Mouse (Mus musculus) duodenum, adult 2 months (tissue): ENCODE results near the gene Olfr1200. TPM values are rescaled to one million over a fixed set of nuclear protein-coding genes. Genes with fewer than 3 reads are reported as not detected.

Experiments
- polyA plus RNA-seq: library from polyadenylated mRNA; depleted of rRNA; stranded (reverse); fragments of >200 nt; gene quantifications from 2 replicates; pipeline ENCODE4 v1.2.3, GENCODE M21; 2012; ENCODE audit warnings: low replicate concordance; rRNA removed

Olfr1200 gene
- not detected in 2 replicates for polyA plus RNA-seq

DNA sequence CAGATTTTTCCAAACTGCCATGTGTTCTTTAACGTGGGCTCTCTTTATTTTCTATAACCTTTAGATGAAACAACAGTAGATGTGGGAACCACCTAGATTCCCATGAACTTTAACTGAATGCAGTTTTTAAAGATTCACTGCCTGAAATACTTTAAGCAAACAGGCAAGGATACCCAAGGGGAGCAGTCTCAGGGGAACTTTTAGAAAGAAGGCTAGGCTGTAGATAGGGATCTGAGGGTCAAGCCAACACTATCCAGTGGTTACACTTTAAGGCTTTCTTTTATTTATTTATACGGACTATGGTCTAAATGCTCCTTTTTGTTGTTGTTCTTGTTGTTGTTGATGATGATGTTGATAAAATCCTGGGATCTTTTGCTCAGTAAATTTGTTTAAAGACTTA is at the start of gene Olfr1200:
Gene Olfr1200 (minus strand): TSS at position 101 of the 400 bp plus-strand sequence.

DNA sequence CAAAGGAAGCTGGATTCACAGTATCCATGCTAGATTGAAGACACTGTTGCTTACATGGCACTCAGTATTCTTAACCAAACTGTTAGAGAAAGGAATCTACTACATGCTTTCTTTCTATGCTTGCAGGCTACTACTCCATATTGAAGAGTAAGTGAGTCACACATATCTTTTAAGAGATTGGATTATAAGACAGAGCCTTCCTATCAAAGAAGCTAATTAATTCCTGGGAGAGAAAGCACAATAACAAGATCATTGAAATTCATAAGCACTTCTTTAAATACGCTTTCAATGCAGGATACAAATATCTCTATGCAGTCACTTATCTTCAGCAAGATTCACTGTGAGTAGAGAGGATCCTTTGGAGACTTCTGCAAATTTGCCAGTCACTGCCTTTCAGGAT is 43.9 kb upstream of the Olfr1200 start, which contains the start of gene Olfr1202:
Gene Olfr1202 (plus strand): TSS at position 301 of the 400 bp plus-strand sequence.

DNA sequence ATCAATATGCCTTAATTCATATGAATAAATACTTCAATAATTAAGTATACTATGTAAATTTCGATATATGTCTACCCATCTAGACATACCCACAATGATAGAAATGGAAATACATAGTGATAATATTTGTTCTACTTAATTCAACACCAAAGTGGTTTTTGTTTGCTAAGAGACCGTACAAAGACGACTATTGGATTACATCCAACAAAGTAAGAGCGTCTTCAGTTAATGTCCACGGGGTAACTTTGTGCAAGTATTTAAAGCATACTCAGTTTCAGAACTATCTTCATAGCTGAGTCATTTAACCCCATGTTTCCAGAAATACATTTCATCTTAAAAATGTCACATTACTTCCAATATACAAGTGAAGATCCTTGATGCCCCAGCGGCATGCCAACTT is 22.4 kb upstream of the Olfr1200 start, which contains the start of gene Olfr1201:
Gene Olfr1201 (plus strand): TSS at position 301 of the 400 bp plus-strand sequence.

DNA sequence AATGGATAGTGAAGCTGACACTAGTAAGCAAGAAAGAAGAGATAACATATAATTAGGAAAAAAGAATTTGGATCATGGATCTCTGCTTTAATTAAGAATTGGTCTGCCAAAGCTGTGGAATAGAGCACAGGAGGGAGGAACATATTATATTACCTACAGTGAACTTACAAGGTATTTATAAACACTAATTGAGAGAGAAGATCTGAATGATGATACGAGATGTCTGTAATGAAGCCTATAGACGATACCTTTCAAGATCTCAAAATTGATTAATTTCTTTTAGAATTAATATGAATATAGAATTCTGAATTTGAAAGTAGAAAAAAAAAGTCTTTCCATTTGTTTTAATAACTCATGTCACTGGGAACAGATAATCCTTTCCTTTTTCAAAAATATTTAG is 9.9 kb downstream of the Olfr1200 start, which contains the start of gene Olfr1199:
Gene Olfr1199 (minus strand): TSS at position 101 of the 400 bp plus-strand sequence.

DNA sequence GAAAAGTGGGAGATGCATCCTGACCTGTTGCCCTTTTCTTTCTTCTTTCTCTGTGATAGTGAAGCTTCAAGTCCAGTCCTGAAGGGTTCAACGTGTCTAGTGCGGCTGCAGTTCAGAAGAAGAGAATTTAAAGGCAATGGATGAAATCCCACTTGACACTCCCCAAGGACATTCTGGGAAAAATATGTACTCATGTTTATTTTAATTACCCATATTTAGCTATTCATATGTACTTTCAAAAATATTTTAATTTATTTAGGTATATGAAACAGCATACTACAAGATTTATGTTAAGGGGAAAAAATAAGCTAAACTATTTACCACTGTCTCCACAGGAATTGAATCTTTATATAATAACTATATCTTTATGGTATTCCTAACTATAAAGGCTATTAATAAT is 19.0 kb downstream of the Olfr1200 start, which contains the start of gene Olfr1198:
Gene Olfr1198 (minus strand): TSS at position 101 of the 400 bp plus-strand sequence.

DNA sequence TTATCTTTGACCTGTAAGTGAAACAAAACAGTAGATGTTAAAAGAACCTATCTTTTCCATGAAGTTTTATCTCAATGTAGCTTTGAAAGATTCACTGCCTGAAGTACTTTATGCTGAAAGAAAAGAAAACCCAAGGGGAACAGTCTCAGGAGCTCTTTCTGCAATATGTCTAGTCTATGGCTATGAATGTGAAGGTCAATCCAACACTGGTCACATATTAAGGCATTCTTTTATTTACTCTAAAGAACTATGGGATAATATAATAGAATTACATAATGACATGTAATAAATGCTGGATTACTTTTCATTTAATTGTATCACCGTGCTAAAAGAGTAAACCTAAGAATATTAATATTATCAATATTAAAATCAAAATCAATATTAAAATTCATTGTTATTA is 38.0 kb downstream of the Olfr1200 start, which contains the start of gene Olfr1197:
Gene Olfr1197 (minus strand): TSS at position 101 of the 400 bp plus-strand sequence.

Other genes starting within 250 kb of the Olfr1200 start
- gene Olfr1188, start 213.6 kb downstream of the Olfr1200 start, polyA plus RNA-seq: not detected in 2 replicates
- not detected in 2 replicates for gene Olfr1189, start 184.0 kb downstream of the Olfr1200 start, polyA plus RNA-seq
- not detected in 2 replicates for gene Olfr1191-ps1, start 129.9 kb downstream of the Olfr1200 start, polyA plus RNA-seq
- gene Olfr1192-ps1, start 122.0 kb downstream of the Olfr1200 start, polyA plus RNA-seq: not detected in 2 replicates
- gene Olfr1193, start 94.9 kb downstream of the Olfr1200 start, polyA plus RNA-seq: not detected in 2 replicates
- gene Olfr1195, start 81.3 kb downstream of the Olfr1200 start, polyA plus RNA-seq: not detected in 2 replicates
- gene Olfr1196, start 65.9 kb downstream of the Olfr1200 start, polyA plus RNA-seq: not detected in 2 replicates
- gene Olfr1197, start 38.1 kb downstream of the Olfr1200 start, polyA plus RNA-seq: not detected in 2 replicates
- not detected in 2 replicates for gene Olfr1198, start 19.1 kb downstream of the Olfr1200 start, polyA plus RNA-seq
- gene Olfr1199, start 10.0 kb downstream of the Olfr1200 start, polyA plus RNA-seq: not detected in 2 replicates
- gene Olfr1201, start 22.5 kb upstream of the Olfr1200 start, polyA plus RNA-seq: not detected in 2 replicates
- not detected in 2 replicates for gene Olfr1202, start 44.0 kb upstream of the Olfr1200 start, polyA plus RNA-seq
- gene Olfr1205, start 59.2 kb upstream of the Olfr1200 start, polyA plus RNA-seq: not detected in 2 replicates
- not detected in 2 replicates for gene Olfr1204, start 78.8 kb upstream of the Olfr1200 start, polyA plus RNA-seq
- gene Olfr1206, start 92.7 kb upstream of the Olfr1200 start, polyA plus RNA-seq: not detected in 2 replicates
- gene Olfr1208, start 131.8 kb upstream of the Olfr1200 start, polyA plus RNA-seq: not detected in 2 replicates
- gene Olfr1209, start 144.7 kb upstream of the Olfr1200 start, polyA plus RNA-seq: not detected in 2 replicates
- not detected in 2 replicates for gene Olfr1211, start 167.6 kb upstream of the Olfr1200 start, polyA plus RNA-seq
- gene Olfr1212, start 183.5 kb upstream of the Olfr1200 start, polyA plus RNA-seq: not detected in 2 replicates
- not detected in 2 replicates for gene Gm13762, start 209.8 kb upstream of the Olfr1200 start, polyA plus RNA-seq
- not detected in 2 replicates for gene Olfr1214, start 222.2 kb upstream of the Olfr1200 start, polyA plus RNA-seq
- not detected in 2 replicates for gene Olfr1215, start 236.5 kb upstream of the Olfr1200 start, polyA plus RNA-seq
- gene Olfr1216, start 247.9 kb upstream of the Olfr1200 start, polyA plus RNA-seq: not detected in 2 replicates